19 mouse cellular contexts compared by ENCODE assay signal in the genomic region with DNA sequence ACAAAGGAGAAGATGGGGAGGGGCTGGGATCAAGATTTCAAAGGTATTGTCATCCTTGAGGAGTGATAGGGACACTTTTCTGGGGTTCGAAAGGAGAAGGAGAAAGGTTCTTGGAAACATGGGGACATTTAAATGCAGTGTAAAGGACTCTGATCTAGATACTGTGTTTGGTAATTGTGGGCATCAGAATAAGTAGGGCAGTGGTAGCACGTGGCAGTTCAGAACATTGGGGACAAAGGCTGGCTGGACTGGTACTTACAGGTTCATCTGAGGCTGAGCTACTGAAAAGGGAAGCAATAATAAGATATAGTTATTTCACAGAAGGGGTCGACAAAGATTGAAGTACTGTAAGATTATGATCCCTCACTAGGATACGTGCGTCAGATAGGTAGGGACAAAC.
"Had no signal": no experiment of that assay in that cellular context is flagged by ENCODE, and none has a peak within 500 bp of the region (broad histone marks: within the 10 kb centered on the region; RNA-seq: fewer than 3 reads in every experiment).

No protein-coding gene starts in this region.

- H3K4me1 ChIP-seq: midbrain, embryonic 13.5 days; neural tube, embryonic 13.5 days had no signal

- H3K27ac ChIP-seq: intestine, embryonic 15.5 days; kidney, postnatal 0 days; liver, embryonic 14.5 days; lung, embryonic 15.5 days; midbrain, embryonic 10.5 days; midbrain, embryonic 13.5 days; neural tube, embryonic 13.5 days; stomach, embryonic 15.5 days had no signal

- H3K4me3 ChIP-seq: intestine, embryonic 15.5 days; lung, embryonic 15.5 days; megakaryocyte, embryonic 14.5 days; midbrain, embryonic 10.5 days; midbrain, embryonic 13.5 days; myocyte; neural tube, embryonic 13.5 days; stomach, embryonic 15.5 days had no signal

- DNase-seq: kidney, adult 11 months; lung, adult 18-20 months; lung, postnatal 10 days; lung, postnatal 36 days; retina, postnatal 1 day; right cerebral cortex, postnatal 25 days; spleen, adult 18-20 months; thymus, adult 18-20 months; thymus, postnatal 36 days had no signal

- H3K27me3 ChIP-seq: intestine, embryonic 15.5 days; lung, embryonic 15.5 days; megakaryocyte, embryonic 14.5 days; midbrain, embryonic 13.5 days; neural tube, embryonic 13.5 days; stomach, embryonic 15.5 days had no signal
